Mouse (Mus musculus) yolk sac, embryonic 10.5 days (tissue): Measurements from ENCODE around the gene Nup54.

ENCODE experiments used
- DNase-seq: peaks from one replicate; pipeline ENCODE4 v3.0.0-alpha.2; 2017; ENCODE audit warnings: low spot score

The Nup54 gene

GRCm38 (mm10) chr5:92374721-92375142 lies 60.3 kb downstream of the Nup54 start:
- no peak for DNase-seq

GRCm38 (mm10) chr5:92372605-92373004 lies 62.4 kb downstream of the Nup54 start:
- no peak for DNase-seq

- DNase-seq = no peak
Observed at GRCm38 (mm10) chr5:92371361-92371976, 63.5 kb downstream of the Nup54 start.

- no peak for DNase-seq
Observed at GRCm38 (mm10) chr5:92370891-92371290, 64.1 kb downstream of the Nup54 start.

- no peak for DNase-seq
Observed at GRCm38 (mm10) chr5:92370392-92370791, 64.6 kb downstream of the Nup54 start.

- no peak for DNase-seq
Observed at GRCm38 (mm10) chr5:92369151-92369994, 65.6 kb downstream of the Nup54 start.

GRCm38 (mm10) chr5:92368392-92368791 lies 66.6 kb downstream of the Nup54 start:
- DNase-seq = no peak

GRCm38 (mm10) chr5:92366565-92366964 lies 68.5 kb downstream of the Nup54 start:
- DNase-seq = peak; percentile 49
